ENCODE assay signal across 8 mouse cellular contexts in genomic region chr1:158147525-158147924, GRCm38 (mm10).
DNase-seq lines count a peak whose midpoint lies in the region; ATAC-seq lines count a peak whose summit lies in the region.

No protein-coding gene starts in this region.

- no peaks in the 10 kb centered on the region for H3K36me3 ChIP-seq in forebrain, embryonic 16.5 days (ENCODE audit: control insufficient read depth, insufficient read depth)
- H3K36me3 ChIP-seq in neural tube, embryonic 13.5 days: no peaks in the 10 kb centered on the region

- intact Hi-C loops in left cerebral cortex, postnatal 25 days (cut with DNase I): loop anchor here (10.0 kb wide), 1 partner anchor 593 kb away; no protein-coding TSS in a partner anchor

- WGBS in forebrain, embryonic 16.5 days: 0% methylated on average over 3 of the region's 3 CpGs
- WGBS in neural tube, embryonic 13.5 days: 3% methylated on average over 3 of the region's 3 CpGs

- no peak overlapping the region for H3K27ac ChIP-seq in forebrain, embryonic 16.5 days (ENCODE audit: low read length)
- H3K27ac ChIP-seq in neural tube, embryonic 13.5 days (replicated peaks): 0 out of 2 replicates have a peak overlapping the region, but pooled peaks have one; percentile 15

- ATAC-seq in forebrain, embryonic 16.5 days: peak; percentile 72
- ATAC-seq in neural tube, embryonic 13.5 days (ENCODE audit: low read depth): no peak; the same call in 1 of the 2 replicates

- peaks cover 7% of the 10 kb centered on the region for H3K4me1 ChIP-seq in forebrain, embryonic 16.5 days (replicated peaks; ENCODE audit: control insufficient read depth, insufficient read depth, low read length)
- peaks cover 18% of the 10 kb centered on the region for H3K4me1 ChIP-seq in neural tube, embryonic 13.5 days (replicated peaks)

- H3K4me2 ChIP-seq in forebrain, embryonic 16.5 days (ENCODE audit: low read length): no peak overlapping the region
- no peak overlapping the region for H3K4me2 ChIP-seq in neural tube, embryonic 13.5 days

- peak; percentile 7 for DNase-seq in adrenal gland, postnatal 14 days
- DNase-seq in adrenal gland, adult 8-10 months: no peak
- peak; percentile 1 for DNase-seq in lung, postnatal 14 days
- no peak for DNase-seq in lung, postnatal 4 days
- no peak for DNase-seq in left cerebral cortex, postnatal 25 days (ENCODE audit: low spot score in 2 of 2)
- no peak for DNase-seq in B cell, adult 2 months

- H3K27me3 ChIP-seq in forebrain, embryonic 16.5 days (replicated peaks; ENCODE audit: control insufficient read depth, insufficient read depth, low read length): no peaks in the 10 kb centered on the region
- no peaks in the 10 kb centered on the region for H3K27me3 ChIP-seq in neural tube, embryonic 13.5 days

- no peak overlapping the region for H3K9ac ChIP-seq in forebrain, embryonic 16.5 days (replicated peaks; ENCODE audit: low read depth, low read length)
- no peak overlapping the region for H3K9ac ChIP-seq in neural tube, embryonic 13.5 days

- H3K9me3 ChIP-seq in forebrain, embryonic 16.5 days (ENCODE audit: control insufficient read depth, low read length): no peaks in the 10 kb centered on the region
- no peaks in the 10 kb centered on the region for H3K9me3 ChIP-seq in neural tube, embryonic 13.5 days

- no peak overlapping the region for H3K4me3 ChIP-seq in forebrain, embryonic 16.5 days (replicated peaks; ENCODE audit: low read length)
- H3K4me3 ChIP-seq in neural tube, embryonic 13.5 days: no peak overlapping the region

Comparison
In these comparisons a context has a peak if more than half of its experiments do, and no peak if none do; other contexts are left out.
1. DNase-seq: peak in adrenal gland, postnatal 14 days (single experiment) and lung, postnatal 14 days (single experiment); none in adrenal gland, adult 8-10 months (single experiment), lung, postnatal 4 days (0 of 2), left cerebral cortex, postnatal 25 days (0 of 2) and B cell, adult 2 months (0 of 2).